Mouse (Mus musculus): ENCODE data around the gene Limd2.
"Not testable (repeated sequence)": the region's sequence is repeated elsewhere in the genome, so short reads cannot be mapped to it uniquely, and the experiment has no call there.

The Limd2 gene

DNA sequence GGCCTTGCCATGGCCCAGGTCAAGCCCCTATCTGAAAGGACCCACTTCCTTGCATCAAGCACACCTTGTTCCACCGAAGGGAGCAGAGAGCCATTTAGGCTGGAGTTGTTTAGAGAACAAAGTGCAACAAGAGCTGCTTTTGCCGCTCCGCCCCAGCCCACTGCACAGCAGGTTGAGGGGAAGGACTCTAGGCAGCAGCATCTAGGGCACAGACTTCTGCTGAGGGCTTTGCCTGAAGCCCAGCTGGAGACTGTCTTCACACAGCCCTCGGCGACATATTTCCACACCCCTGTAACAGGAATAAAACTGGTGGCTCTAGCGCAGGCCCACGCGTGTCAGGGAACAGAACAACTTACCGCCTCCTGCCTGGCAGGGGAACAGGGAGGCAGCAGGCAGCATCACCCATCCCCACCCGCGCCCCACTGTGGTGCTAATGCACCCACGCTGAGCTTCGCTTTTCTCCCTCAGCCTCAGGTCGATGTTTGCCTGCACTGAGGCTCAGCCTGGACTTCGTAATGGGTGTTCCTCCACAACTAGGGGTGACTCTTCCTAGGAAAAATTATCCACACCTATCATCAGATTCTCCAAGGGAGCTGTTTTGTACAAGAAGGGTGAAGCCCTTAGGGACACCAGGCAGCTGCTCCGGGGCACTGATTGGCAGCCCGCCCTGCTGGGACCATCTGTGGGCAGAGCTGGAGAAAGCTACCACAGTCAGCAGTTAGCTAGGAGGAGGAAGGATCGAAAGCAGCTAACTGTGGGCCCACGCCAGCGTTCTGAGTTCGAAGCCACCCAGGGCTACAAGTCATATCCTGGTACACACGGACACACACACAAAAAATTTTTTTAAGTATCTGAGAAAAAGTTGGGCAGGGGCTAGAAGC, at the start of gene Limd2, which contains the start of gene Gm10840:
TSS of gene Limd2 (minus strand) at position 20 of the 881 bp plus-strand sequence.
TSS of gene Gm10840 (plus strand) at position 10 of the 881 bp plus-strand sequence.
- peak; percentile 83 for DNase-seq

DNA sequence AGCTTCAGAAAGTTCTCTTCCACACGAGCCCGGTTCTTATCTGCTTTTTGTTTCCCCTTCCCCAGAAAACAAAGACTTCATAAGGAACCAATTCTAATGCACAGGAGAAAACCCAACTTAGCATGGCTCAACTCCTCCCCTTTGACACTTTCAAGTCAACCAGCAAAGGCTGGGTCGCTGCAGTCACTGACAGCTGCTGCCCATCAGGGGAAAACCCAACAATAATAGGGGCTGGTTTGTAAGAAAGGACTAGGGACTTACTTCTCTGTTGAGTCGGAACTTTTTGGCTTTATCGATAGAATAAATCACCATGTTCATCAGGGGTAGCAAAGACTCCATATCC, 41.4 kb upstream of the Limd2 start, which contains the start of gene Strada:
TSS of gene Strada (minus strand) at position 46 of the 343 bp plus-strand sequence.
- DNase-seq: peak; percentile 11

DNA sequence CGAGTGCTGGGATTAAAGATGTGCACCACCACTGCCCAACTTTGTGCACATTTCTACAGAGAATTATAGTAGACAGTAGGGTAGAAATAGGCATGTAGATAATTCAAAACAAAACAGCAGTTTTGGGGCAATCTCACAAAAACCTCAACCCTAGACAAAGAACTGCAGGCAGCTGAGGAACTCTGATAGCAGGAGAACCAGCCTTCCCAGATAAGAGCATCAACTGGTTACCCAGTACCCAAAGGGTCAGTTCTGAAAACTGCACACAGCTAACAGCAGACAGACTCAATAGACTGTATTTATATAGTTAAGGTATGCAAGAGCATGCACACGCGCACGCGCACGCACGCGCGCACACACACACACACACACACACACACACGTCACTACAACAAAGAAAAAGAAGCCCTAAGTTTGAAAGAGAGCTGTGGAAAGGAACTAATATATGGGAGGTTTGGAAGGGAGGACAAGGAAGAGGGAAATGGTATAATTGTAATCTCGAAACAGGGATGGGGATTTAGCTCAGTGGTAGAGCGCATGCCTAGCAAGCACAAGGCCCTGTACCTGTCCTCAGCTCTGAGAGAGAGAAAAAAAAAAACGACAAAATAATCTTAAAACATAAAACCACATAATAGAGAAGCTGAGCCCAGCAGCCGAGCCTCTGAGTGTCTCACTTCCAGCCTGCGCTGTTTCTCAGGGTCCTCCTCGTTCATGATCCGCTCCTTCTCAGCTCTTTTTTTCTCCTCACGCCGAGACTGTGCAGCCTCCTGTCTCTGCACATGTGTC, 40.9 kb upstream of the Limd2 start:
- DNase-seq: peak; percentile 24

DNA sequence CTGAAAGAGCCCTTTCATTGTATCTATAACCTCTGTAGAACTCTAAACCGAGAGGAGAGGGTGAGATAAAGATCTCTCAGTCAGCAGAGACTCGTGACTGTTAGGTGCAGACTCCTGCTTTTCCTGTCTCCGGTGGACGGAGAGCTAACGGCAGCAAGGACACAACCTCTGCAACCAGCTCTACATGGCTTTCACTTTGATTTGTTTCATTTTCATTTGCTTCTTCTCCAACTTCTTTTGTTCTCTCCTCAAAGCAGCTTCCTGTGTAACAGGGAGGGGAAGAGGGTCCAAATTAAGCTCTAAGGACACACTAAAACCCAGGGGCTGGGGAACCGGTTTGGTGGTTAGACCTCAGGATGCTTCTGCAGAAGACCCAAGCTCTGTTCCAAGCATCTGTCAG, 40.1 kb upstream of the Limd2 start:
- DNase-seq: peak; percentile 27

DNA sequence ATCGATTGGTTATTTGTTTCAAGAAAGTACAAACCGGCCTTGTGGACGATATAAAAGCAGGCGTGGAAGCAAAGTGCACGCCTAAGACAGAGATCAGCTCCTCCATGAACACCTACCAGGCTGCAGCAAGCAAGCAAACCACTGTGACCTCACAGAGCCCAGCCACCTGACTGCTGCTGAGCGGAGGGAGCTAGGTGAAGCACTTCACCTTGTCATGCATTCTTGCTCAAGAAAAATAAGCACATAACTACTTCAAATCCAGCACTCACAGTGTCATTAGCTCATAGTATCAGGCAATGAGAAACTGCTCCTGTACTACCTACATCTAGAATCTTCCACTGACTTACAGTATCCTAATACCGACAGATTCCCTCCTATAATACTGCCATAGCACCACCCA, 39.3 kb upstream of the Limd2 start:
- not testable (repeated sequence) for DNase-seq

DNA sequence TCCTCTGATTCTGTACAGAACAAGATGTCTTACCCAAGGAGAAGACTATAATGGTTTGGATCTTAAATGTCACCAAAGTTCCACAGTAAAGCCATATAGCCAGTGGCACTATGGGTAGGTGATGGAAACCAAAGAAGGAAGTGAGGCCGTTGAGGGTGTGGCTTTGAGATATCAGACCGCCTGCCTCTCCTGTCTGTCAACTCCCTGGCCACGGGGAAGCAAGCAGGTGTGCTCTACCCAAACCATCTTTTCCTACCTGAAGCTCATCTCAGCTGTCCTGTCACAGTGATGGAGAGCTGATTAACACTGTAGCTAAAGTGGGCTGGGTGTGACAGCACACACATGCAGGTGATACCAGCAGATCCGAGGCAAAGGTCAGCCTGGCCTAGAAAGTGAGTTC, 37.6 kb upstream of the Limd2 start:
- no peak for DNase-seq

DNA sequence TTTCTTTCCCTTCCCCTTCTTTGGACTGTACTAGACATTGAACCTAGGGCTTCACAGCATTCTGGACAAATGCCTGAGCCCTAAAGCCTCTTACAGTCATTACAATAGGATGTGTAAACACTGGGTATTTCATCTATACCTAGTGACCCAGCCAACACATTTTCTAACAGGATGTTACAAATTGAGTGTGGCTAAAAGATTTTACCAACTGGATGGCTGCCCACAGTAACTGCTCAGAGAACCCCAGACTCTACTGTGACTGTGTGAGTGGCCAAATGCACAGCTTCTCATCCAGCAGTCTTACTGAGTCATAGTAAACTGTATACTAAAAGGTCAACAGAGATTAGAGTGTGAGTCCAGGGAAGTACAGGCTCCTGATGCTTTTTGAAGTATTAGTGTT, 34.7 kb upstream of the Limd2 start:
- no peak for DNase-seq

DNA sequence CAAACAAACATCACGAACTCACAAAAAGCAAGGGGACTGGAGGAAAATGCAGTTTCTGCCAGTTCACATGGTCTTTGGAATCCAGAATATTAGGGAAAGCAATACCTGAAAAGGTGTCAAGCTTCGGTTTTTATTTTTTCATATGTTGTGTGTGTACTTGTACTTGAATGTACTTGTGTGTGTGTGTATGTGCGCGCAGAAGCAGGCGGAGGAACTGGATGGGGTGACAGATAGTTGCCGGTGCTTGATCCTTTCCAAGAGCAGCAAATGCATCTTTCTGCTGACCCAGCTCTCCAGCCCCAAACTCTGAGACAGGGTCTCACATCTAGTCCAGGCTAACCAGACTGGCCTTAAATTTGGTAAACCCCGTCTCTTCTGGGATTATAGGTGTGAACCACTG, 34.2 kb upstream of the Limd2 start:
- DNase-seq: no peak

DNA sequence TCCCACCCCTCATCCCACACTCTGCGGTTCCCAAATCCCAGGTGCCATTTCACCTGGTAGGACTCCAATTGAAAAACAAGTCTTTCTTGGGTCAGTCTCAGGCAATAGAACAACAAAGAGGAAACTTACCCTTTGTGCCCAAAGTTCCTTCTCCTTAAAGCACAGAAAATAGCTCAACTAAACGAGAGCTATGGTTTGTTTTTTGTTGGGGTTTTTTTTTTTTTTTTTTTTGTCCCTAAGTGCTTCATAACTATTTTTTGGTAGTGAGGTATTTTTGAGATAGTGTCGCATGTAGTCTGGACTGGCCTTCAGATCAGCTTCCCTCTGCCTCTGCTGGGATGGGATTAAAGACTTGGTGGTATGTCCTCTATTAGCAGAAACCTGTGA, 33.5 kb upstream of the Limd2 start:
- DNase-seq: no peak

DNA sequence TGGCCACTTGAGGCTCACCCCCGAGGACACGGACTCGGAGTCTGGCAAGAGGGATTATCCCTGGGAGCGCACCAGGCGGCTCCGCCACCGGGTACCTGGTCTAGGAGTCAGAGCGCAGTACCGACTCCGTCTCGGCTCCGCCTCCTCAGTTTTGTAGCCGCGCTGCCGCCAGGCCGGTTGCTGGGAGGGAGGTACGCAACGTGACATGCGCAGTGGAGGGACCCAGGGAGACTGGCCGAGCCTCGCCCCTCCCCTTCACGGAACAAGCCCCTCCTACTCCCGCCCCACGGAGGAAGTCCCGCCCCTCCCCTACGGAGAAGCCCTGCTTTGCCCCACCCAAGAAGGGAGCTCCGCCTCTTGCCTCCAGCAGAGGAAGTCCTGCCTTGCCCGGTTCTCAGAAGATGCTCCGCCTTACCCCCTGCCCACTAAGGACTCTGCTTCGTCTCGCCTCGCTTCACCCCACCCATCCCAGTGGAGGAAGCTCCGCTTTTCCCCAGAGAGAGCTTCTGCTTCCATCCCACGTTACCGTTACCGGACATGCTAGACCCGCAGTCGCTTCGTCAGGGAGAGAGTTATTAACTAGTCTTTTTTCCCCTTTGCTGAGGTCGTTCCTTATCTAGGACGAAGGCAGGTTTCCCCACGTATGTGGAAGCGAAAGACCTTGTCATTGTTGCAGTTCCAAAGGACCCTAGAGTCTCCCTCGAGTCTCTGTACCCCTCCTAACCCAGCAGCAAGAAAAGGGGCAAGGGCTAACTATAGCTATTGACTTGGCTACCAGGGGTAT, 32.9 kb upstream of the Limd2 start:
- peak; percentile 97 for DNase-seq

DNA sequence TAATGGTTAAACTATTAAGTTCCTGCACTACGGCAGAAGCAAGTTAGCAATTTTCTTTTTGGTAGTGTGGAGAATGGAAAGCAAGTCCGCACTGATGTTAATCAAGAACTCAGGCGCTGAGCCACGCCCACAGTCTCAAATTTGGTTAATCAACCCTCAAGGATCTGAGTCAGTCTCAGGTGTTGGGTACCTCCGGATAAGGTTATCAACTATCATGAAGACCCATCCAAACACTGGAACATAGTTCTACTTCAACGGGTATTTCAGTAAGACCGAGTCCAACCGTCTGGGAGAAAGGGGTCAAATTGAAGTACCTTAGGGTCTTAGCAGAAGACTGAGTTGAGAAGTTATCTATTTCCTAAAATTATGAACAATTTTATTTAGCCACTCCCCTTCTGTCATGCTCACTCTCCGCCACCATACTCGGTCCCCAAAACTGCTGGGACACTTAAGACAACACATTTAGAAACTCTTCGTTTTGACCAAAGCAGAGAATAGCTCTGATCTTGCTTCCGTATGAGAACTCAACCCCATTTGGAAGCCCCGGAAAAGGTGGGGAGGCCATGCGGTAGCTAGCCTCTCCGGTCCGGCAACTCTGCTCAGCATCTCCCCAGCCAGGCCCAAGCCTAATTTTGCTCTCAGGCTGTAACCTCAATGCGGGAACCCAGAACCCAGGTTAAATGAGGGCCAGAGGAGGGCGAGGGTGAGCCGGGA, 32.2 kb upstream of the Limd2 start:
- DNase-seq: no peak

DNA sequence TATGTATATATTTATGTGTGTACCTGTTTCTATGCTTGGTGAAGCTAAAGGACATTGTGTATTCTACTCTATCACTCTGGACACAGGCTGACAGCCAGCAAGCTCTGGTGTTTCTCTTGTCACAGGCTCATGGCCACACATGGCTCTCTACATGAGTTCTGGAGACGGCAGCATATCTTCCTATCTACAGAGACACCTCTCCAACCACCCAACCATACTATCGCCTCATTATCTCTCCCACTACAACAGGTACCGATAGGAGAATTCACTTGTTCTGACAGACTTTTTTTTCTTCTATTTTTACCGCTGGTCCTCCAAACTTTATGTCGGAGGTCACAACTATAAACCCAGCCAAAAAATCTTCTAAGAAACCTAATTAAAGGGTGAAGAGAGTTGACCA, 31.6 kb upstream of the Limd2 start:
- no peak for DNase-seq

DNA sequence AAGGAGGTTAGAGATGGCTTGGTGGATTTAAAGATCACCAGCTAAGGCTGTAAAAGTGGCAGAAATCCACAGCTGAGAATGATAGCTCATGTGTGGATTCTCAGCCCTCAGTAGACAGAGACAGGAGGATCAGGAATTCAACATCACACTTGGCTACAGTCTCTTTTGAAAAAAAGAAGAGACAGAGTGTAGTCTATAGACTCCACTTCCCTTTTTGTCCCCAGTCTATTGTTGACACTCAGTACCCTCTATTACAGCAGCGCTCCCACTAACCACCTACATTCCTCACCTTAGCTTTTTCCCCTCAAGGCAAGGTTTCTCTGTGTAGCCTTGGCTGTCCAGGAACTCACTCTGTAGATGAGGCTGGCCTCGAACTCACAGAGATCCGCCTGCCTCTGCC, 31.1 kb upstream of the Limd2 start:
- DNase-seq: no peak

DNA sequence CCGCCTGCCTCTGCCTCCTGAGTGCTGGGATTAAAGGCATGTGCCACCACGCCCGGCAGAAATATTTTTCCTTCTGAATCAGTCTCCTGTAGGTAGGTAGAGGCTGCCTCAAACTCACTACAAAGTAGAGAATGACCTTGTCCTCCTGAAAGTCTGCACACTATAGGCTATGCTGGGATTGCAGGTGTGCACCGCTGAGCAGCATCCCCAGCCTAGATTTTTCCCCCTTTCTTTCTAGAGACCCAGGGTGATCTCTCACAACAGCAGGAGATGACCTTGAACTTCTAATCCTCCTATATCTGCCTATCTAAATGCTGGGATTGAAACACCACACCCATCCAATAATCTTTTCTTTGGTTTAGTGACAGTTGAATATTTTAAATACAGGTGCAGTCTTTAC, 26.7 kb upstream of the Limd2 start:
- DNase-seq: no peak

DNA sequence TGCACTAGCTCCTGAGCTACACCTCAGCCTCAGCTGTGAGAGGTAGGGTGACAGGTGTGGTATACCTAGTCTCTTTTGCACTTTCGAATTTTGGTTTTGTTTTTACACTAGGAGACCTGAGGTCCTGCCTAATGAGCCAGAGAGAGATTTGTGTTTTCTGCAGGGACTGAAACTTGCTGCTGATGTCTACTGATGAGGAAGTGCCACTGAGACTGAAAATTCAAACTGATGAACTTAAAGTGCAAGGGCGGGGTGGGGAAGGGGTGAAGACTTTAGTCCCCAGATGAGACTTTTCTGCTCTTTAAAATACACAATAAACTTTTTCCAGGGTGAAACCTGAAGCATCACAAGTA, 19.8 kb upstream of the Limd2 start:
- no peak for DNase-seq

DNA sequence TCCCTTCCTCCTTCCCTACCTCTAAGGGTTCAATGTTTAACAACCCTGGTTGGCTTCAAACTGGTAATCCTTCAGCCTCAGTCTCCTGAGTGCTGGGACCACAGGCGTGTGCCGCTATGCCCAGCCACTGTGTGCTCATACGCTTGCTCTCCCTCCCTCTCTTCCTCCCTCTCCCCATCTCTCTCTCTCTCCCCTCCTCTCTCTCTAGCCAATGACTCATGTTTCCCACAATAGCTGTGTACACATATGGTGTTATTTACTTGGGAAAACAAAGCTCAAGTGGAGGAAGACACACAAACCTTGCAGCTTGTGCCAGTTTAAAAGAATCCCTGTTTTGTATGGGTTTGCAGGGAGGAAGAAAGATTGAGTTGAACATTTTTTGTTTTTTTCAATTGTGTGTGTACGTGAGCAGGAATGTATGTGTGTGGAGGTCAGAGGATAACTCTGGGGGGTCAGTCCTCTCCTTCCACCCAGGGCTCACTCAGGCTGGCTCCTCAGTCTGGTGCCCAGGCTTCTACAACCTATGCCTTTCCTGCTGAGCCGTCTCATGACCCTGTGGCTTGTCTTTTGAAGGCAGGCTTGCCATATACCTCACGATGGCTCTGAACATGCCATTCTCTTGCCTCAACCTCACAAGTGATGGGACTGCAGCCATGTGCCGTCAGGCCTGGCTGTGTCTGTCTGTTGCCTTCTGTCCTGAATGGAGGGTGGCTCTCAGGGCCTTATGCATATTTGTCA, 19.2 kb upstream of the Limd2 start:
- no peak for DNase-seq

DNA sequence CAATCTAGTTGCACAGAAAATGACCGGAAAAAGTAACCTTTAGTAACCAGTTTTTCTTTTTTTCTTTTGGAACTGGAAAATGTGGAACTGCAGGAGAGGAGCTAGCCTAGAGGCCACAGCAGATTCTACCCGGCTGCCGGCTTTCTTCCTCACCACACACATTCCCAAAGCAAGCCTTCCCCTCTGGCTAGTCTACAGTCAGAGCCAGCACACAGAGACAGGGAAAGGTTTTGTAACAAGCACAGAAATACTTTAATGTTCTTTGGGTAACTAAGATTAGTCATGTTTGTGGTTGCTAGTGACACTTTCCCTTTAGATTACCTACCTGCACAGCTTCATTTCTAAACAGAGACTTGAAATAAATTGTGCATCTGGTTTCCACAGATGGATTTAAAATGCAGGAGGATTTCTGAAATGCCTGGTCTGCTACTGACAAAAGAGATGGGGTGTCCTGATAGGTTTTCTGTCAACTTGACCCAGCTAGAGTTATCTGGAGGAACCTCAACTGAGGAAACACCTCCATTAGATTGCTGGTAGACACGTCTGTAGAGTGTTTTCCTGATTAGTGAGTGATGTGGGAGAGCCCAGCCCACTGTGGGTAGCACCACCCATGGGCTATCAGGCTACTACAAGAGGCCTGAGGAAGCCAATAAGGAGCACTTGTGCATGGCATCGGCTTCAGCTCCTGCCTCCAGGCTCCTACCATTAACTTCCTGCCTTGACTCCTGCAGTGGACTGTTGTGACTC, 17.5 kb upstream of the Limd2 start:
- DNase-seq: no peak

DNA sequence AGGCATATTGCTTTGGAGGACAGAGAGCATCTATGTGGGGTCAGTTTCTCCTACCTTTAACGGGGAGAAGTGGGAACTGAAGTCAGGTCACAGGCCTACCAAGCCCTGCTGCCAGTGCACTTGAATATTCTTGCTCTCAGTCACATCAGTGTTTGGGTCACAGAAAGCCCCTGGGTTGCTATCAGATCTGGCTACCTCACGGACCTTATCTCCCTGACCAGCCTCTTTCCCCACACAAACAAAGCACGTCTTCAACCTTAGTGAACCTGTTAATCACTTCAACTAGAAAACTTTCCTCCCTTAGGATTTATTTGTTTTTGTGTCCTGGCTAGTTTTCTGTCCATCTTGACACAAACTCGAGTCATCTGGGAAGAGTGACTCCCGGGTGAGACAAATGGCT, 15.7 kb upstream of the Limd2 start:
- DNase-seq: no peak

DNA sequence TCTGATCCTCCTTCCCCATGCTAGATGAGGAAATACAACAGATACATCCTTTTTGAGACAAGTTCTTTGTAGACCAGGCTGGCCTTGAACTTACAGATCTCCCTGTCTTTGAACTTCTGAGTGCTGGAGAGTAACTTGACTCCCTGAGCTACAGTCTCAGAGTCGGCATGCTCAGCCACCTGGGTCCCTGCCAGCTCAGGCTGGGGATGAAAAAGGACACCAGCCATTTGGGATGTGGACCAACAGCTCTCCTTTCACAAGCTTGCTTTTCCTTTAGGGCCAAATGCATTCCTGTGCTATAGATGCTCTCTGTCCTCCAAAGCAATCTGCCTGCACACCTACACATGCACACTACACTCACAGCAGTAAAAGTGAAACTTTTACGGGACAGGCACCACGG, 14.4 kb upstream of the Limd2 start:
- no peak for DNase-seq

DNA sequence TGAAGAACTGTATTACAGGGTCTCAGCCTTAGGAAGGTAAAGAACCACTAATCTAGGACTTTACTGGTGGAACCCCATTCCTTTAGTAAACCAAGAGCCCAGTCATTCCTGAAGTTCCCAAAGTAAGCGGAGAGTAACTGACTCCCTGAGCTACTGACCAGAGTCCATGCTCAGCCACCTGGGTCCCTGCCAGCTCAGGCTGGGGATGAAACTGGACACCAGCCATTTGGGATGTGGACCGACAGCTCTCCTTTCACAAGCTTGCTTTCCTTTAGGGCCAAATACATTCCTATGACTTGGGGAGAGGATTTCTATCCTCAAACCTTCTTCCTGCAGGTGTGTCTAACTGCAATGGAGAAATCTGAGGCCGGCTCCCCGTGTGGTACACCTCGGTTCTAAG, 13.7 kb upstream of the Limd2 start:
- no peak for DNase-seq

DNA sequence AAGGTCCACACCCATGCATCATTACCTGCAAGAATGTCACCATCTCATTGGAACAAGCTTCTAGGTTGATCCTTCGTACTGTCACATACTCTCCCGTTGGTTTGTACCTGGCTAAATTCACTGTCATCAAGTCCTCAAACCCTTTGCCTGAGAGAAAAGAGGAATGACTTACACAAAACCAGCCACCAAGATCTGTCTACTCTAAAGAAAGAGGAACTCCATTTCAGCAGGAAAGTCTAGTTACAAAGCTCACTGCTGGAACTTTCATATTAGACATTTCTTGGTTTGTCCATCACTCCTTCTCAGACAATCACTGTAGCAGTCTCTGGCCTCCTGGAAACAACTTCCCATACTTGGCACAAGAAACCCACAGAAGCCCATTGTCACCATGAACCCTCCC, 12.6 kb upstream of the Limd2 start:
- no peak for DNase-seq
